ENCODE assay signal across 9 mouse cellular contexts in genomic region chr7:3708447-3708980, GRCm38 (mm10). TPM values are rescaled to one million over a fixed set of nuclear protein-coding genes. Genes with fewer than 3 reads are reported as not detected.
DNase-seq lines count a peak whose midpoint lies in the region; ATAC-seq and TF ChIP-seq lines count a peak whose summit lies in the region.
"Not testable (repeated sequence)": the region's sequence is repeated elsewhere in the genome, so short reads cannot be mapped to it uniquely, and the experiment has no call there.
"Had no signal": no experiment of that assay in that cellular context is flagged by ENCODE, and none has a peak within 500 bp of the region (broad histone marks: within the 10 kb centered on the region; RNA-seq: fewer than 3 reads in every experiment).

No protein-coding gene starts in this region.

- ATAC-seq in forebrain, postnatal 0 days; kidney, embryonic 15.5 days (replicated peaks; ENCODE audit: low FRiP score); liver, embryonic 15.5 days (ENCODE audit: insufficient read depth): not testable (repeated sequence)
- 0 out of 2 replicates have a peak, but pooled peaks have one; percentile 8 for ATAC-seq in liver, embryonic 11.5 days (replicated peaks; ENCODE audit: low FRiP score)

- not testable (repeated sequence) for H3K27ac ChIP-seq in CH12.LX (ENCODE audit: insufficient read depth, low read depth); forebrain, postnatal 0 days (ENCODE audit: low read depth, low read length); liver, embryonic 11.5 days (ENCODE audit: low read depth, low read length)
- H3K27ac ChIP-seq in kidney, embryonic 15.5 days = 0 out of 2 replicates have a peak overlapping the region, but pooled peaks have one; percentile 62
- H3K27ac ChIP-seq in liver, embryonic 15.5 days (replicated peaks) = 0 out of 2 replicates have a peak overlapping the region, but pooled peaks have one; percentile 43
- peak overlapping the region; percentile 75 for H3K27ac ChIP-seq in macrophage

- peak; percentile 10 for DNase-seq in 3T3-L1 (ENCODE audit: low read depth, low spot score)
- DNase-seq in CH12.LX (ENCODE audit: extremely low read depth) = peak; percentile 51
- DNase-seq in R1 (ENCODE audit: low read depth, low spot score) = peak; percentile 57
- not testable (repeated sequence) for DNase-seq in forebrain, postnatal 0 days; liver, embryonic 11.5 days (ENCODE audit: low spot score)

- in situ Hi-C loops in CH12.LX (cut with MboI; ENCODE audit: low pct_ligation_motif_present, low pct_unique_long_range_greater_than_20kb, low sequenced_read_pairs) = not testable (repeated sequence)

- not testable (repeated sequence) for H3K4me3 ChIP-seq in CH12.LX (replicated peaks in 1 of 3; ENCODE audit: low read depth in 2 of 3, low read length in 2 of 3, poor library complexity in 1 of 3); forebrain, postnatal 0 days (ENCODE audit: low read depth, low read length); kidney, embryonic 15.5 days (replicated peaks); liver, embryonic 11.5 days (ENCODE audit: low read depth, low read length); liver, embryonic 15.5 days (replicated peaks); macrophage (ENCODE audit: inconsistent target)

- dilution Hi-C loops in CH12.LX (cut with MboI; ENCODE audit: extremely low pct_ligation_motif_present, extremely low pct_unique_long_range_greater_than_20kb, low sequenced_read_pairs) = not testable (repeated sequence)

- 0 out of 2 replicates have a peak, but pooled peaks have one; percentile 16 for TF ChIP-seq POLR2A in CH12.LX (IDR thresholded peaks at IDR 0.05; ENCODE audit: low read depth, low read length)

- not testable (repeated sequence) for H3K4me2 ChIP-seq in CH12.LX (ENCODE audit: insufficient read depth, low read depth, poor library complexity, severe bottlenecking); forebrain, postnatal 0 days (ENCODE audit: low read depth); kidney, embryonic 15.5 days; liver, embryonic 11.5 days; liver, embryonic 15.5 days

- H3K36me3 ChIP-seq in CH12.LX (replicated peaks in 1 of 2; ENCODE audit: control insufficient read depth in 1 of 2, insufficient read depth in 1 of 2, low read length in 1 of 2) (peaks cover 31 to 40% of the 10 kb centered on the region in 2 experiments), macrophage (ENCODE audit: inconsistent target) (peaks cover 12% of the 10 kb centered on the region; the same call in 1 of the 2 replicates)
- H3K36me3 ChIP-seq in forebrain, postnatal 0 days (ENCODE audit: insufficient read depth) = peaks cover 17% of the 10 kb centered on the region
- H3K36me3 ChIP-seq in kidney, embryonic 15.5 days = peaks cover 31% of the 10 kb centered on the region
- peaks cover 23% of the 10 kb centered on the region for H3K36me3 ChIP-seq in liver, embryonic 11.5 days (ENCODE audit: control insufficient read depth, insufficient read depth, low read length)
- H3K36me3 ChIP-seq in liver, embryonic 15.5 days (replicated peaks) = peaks cover 35% of the 10 kb centered on the region

- H3K79me2 ChIP-seq in CH12.LX (replicated peaks; ENCODE audit: control insufficient read depth, extremely low read depth, insufficient read depth, poor library complexity, severe bottlenecking) = peaks cover 30% of the 10 kb centered on the region
- peaks cover 24% of the 10 kb centered on the region for H3K79me2 ChIP-seq in macrophage (ENCODE audit: inconsistent target)

- not testable (repeated sequence) for H3K27me3 ChIP-seq in CH12.LX (replicated peaks); forebrain, postnatal 0 days (ENCODE audit: insufficient read depth, low read length); kidney, embryonic 15.5 days; liver, embryonic 11.5 days (replicated peaks; ENCODE audit: control insufficient read depth, insufficient read depth, low read length); liver, embryonic 15.5 days

- H3K4me1 ChIP-seq in CH12.LX (ENCODE audit: control insufficient read depth in 1 of 2, insufficient read depth in 2 of 2) = peaks cover 11 to 47% of the 10 kb centered on the region in 2 experiments
- H3K4me1 ChIP-seq in forebrain, postnatal 0 days (ENCODE audit: insufficient read depth) = peaks cover 14% of the 10 kb centered on the region
- H3K4me1 ChIP-seq in kidney, embryonic 15.5 days = peaks cover 20% of the 10 kb centered on the region
- not testable (repeated sequence) for H3K4me1 ChIP-seq in liver, embryonic 11.5 days (replicated peaks; ENCODE audit: control insufficient read depth, insufficient read depth, low read length)
- peaks cover 22% of the 10 kb centered on the region for H3K4me1 ChIP-seq in liver, embryonic 15.5 days (replicated peaks)

- H3K9me3 ChIP-seq in CH12.LX (replicated peaks; ENCODE audit: low read length); forebrain, postnatal 0 days (ENCODE audit: low read length); kidney, embryonic 15.5 days (replicated peaks); liver, embryonic 11.5 days (ENCODE audit: control insufficient read depth, low read length); liver, embryonic 15.5 days (replicated peaks): not testable (repeated sequence)

- TF ChIP-seq RAD21 in CH12.LX (IDR thresholded peaks at IDR 0.05; ENCODE audit: low read depth, low read length) = not testable (repeated sequence)

- not testable (repeated sequence) for H3K9ac ChIP-seq in CH12.LX (ENCODE audit: insufficient read depth, low read depth); forebrain, postnatal 0 days; kidney, embryonic 15.5 days; liver, embryonic 11.5 days (ENCODE audit: low read depth, low read length); liver, embryonic 15.5 days

- TF ChIP-seq EP300 in CH12.LX (IDR thresholded peaks at IDR 0.05; ENCODE audit: low read length) = not testable (repeated sequence)

- 42% methylated on average over 5 of the region's 5 CpGs for WGBS in forebrain, postnatal 0 days
- 31% methylated on average over 5 of the region's 5 CpGs for WGBS in kidney, embryonic 15.5 days
- 22% methylated on average over 5 of the region's 5 CpGs for WGBS in liver, embryonic 11.5 days
- WGBS in liver, embryonic 15.5 days (ENCODE audit: insufficient replicate concordance) = 23% methylated on average over 5 of the region's 5 CpGs
- WGBS in macrophage (ENCODE audit: missing documents) = 71% methylated on average over 5 of the region's 5 CpGs

- TF ChIP-seq CTCF in CH12.LX (conservative IDR thresholded peaks at IDR 0.05 in 1 of 2, IDR thresholded peaks at IDR 0.05 in 1 of 2; ENCODE audit: low read depth in 2 of 2, low read length in 2 of 2) = peak in 1 of 2 experiments; percentile 38; a peak in 2 of 4 replicates
- peak; percentile 7; the same call in 1 of the 2 replicates for TF ChIP-seq CTCF in forebrain, postnatal 0 days (IDR thresholded peaks at IDR 0.05; ENCODE audit: low read depth)

RNA-seq across cellular contexts. Expression of gene Rps9, which starts 4.7 kb away (rescaled TPM):
- total RNA-seq in CH12.LX (2012; rRNA removed) (3,983 and 4,060 TPM in 2 replicates), CH12.LX (2014; rRNA removed) (5,460 and 5,555 TPM in 2 replicates)
- polyA plus RNA-seq in CH12.LX (2012; ENCODE audit: insufficient read length, low read depth) (2,959 and 3,329 TPM in 2 replicates), macrophage (2018) (597 to 1,790 TPM (median 1,385 TPM) in 3 replicates)
- 1,013 and 1,830 TPM in 2 replicates for total RNA-seq in forebrain, postnatal 0 days (2014; rRNA removed)
- polyA plus RNA-seq in forebrain, postnatal 0 days (2015; fragmentation: Nextera tagmentation; extraction: Ambion mirVana) = 807 and 937 TPM in 2 replicates
- polyA plus RNA-seq in kidney, embryonic 15.5 days (2015; fragmentation: Nextera tagmentation; extraction: Ambion mirVana) = 1,518 and 1,652 TPM in 2 replicates
- polyA plus RNA-seq in liver, embryonic 11.5 days (2014; fragmentation: Nextera tagmentation; extraction: Ambion mirVana) = 1,767 and 1,846 TPM in 2 replicates
- polyA plus RNA-seq in liver, embryonic 15.5 days (2015; fragmentation: Nextera tagmentation; extraction: Ambion mirVana) = 692 and 790 TPM in 2 replicates
- total RNA-seq in macrophage (2018; cell fraction: chromatin; rRNA removed) = 100 to 1,000 TPM; 101 to 576 (median 304) TPM
- total RNA-seq in macrophage (2018; cell fraction: cytosol; rRNA removed) = 1,000 to 10,000 TPM; 1,050 to 1,807 (median 1,316) TPM
- total RNA-seq in macrophage (2018; cell fraction: nucleus; rRNA removed) = 100 to 1,000 TPM; 259 to 636 (median 352) TPM

RNA-seq across cellular contexts. Expression of gene Pirb, which starts 11.7 kb away (rescaled TPM):
- total RNA-seq in CH12.LX (2012; rRNA removed) (1.7 and 2.8 TPM in 2 replicates), CH12.LX (2014; rRNA removed) (4.2 and 5.0 TPM in 2 replicates)
- polyA plus RNA-seq in CH12.LX (2012; ENCODE audit: insufficient read length, low read depth) (9.0 and 10.7 TPM in 2 replicates), macrophage (2018) (163 to 667 TPM (median 409 TPM) in 3 replicates)
- total RNA-seq in forebrain, postnatal 0 days (2014; rRNA removed) = 0.48 and 0.54 TPM in 2 replicates
- polyA plus RNA-seq in forebrain, postnatal 0 days (2015; fragmentation: Nextera tagmentation; extraction: Ambion mirVana) = 0.24 and 0.25 TPM in 2 replicates
- polyA plus RNA-seq in kidney, embryonic 15.5 days (2015; fragmentation: Nextera tagmentation; extraction: Ambion mirVana) = 0.68 and 1.1 TPM in 2 replicates
- 1.0 and 1.3 TPM in 2 replicates for polyA plus RNA-seq in liver, embryonic 11.5 days (2014; fragmentation: Nextera tagmentation; extraction: Ambion mirVana)
- polyA plus RNA-seq in liver, embryonic 15.5 days (2015; fragmentation: Nextera tagmentation; extraction: Ambion mirVana) = 5.1 and 6.3 TPM in 2 replicates
- total RNA-seq in macrophage (2018; cell fraction: chromatin; rRNA removed) = 1,000 to 10,000 TPM in 22 of 26 experiments, 100 to 1,000 TPM in 4; 983 to 1,799 (median 1,306) TPM
- 100 to 1,000 TPM; 328 to 595 (median 441) TPM for total RNA-seq in macrophage (2018; cell fraction: cytosol; rRNA removed)
- 1,000 to 10,000 TPM in 17 of 26 experiments, 100 to 1,000 TPM in 9; 644 to 1,542 (median 1,089) TPM for total RNA-seq in macrophage (2018; cell fraction: nucleus; rRNA removed)
- polyA plus RNA-seq: C2C12 had no signal

RNA-seq across cellular contexts. Expression of gene Mboat7, which starts 15.2 kb away (rescaled TPM):
- 21.7 and 22.3 TPM in 2 replicates for total RNA-seq in CH12.LX (2012; rRNA removed)
- total RNA-seq in CH12.LX (2014; rRNA removed) = 18.4 and 19.4 TPM in 2 replicates
- 36.4 and 41.2 TPM in 2 replicates for polyA plus RNA-seq in CH12.LX (2012; ENCODE audit: insufficient read length, low read depth)
- 112 and 165 TPM in 2 replicates for total RNA-seq in forebrain, postnatal 0 days (2014; rRNA removed)
- polyA plus RNA-seq in forebrain, postnatal 0 days (2015; fragmentation: Nextera tagmentation; extraction: Ambion mirVana) = 81.8 and 107 TPM in 2 replicates
- 56.9 and 59.6 TPM in 2 replicates for polyA plus RNA-seq in kidney, embryonic 15.5 days (2015; fragmentation: Nextera tagmentation; extraction: Ambion mirVana)
- 35.7 and 36.7 TPM in 2 replicates for polyA plus RNA-seq in liver, embryonic 11.5 days (2014; fragmentation: Nextera tagmentation; extraction: Ambion mirVana)
- polyA plus RNA-seq in liver, embryonic 15.5 days (2015; fragmentation: Nextera tagmentation; extraction: Ambion mirVana) = 20.9 and 24.1 TPM in 2 replicates
- total RNA-seq in macrophage (2018; cell fraction: chromatin; rRNA removed) = 10 to 100 TPM; 10.6 to 49.7 (median 21.6) TPM
- total RNA-seq in macrophage (2018; cell fraction: cytosol; rRNA removed) = 10 to 100 TPM; 19.8 to 52.3 (median 32.5) TPM
- 10 to 100 TPM; 25.0 to 66.8 (median 38.6) TPM for total RNA-seq in macrophage (2018; cell fraction: nucleus; rRNA removed)
- polyA plus RNA-seq in macrophage (2018) = 31.1 to 42.2 TPM (median 40.9 TPM) in 3 replicates

RNA-seq across cellular contexts. Expression of gene Tsen34, which starts 15.9 kb away (rescaled TPM):
- 39.0 and 40.2 TPM in 2 replicates for total RNA-seq in CH12.LX (2012; rRNA removed)
- total RNA-seq in CH12.LX (2014; rRNA removed) = 26.9 and 34.8 TPM in 2 replicates
- polyA plus RNA-seq in CH12.LX (2012; ENCODE audit: insufficient read length, low read depth) = 23.1 and 24.3 TPM in 2 replicates
- 291 and 292 TPM in 2 replicates for total RNA-seq in forebrain, postnatal 0 days (2014; rRNA removed)
- polyA plus RNA-seq in forebrain, postnatal 0 days (2015; fragmentation: Nextera tagmentation; extraction: Ambion mirVana) = 259 and 282 TPM in 2 replicates
- 274 and 286 TPM in 2 replicates for polyA plus RNA-seq in kidney, embryonic 15.5 days (2015; fragmentation: Nextera tagmentation; extraction: Ambion mirVana)
- 103 and 106 TPM in 2 replicates for polyA plus RNA-seq in liver, embryonic 11.5 days (2014; fragmentation: Nextera tagmentation; extraction: Ambion mirVana)
- 43.9 and 55.1 TPM in 2 replicates for polyA plus RNA-seq in liver, embryonic 15.5 days (2015; fragmentation: Nextera tagmentation; extraction: Ambion mirVana)
- total RNA-seq in macrophage (2018; cell fraction: chromatin; rRNA removed) = 10 to 100 TPM in 24 of 26 experiments, 1 to 10 TPM in 2; 8.2 to 50.8 (median 30.6) TPM
- 10 to 100 TPM; 21.9 to 48.2 (median 37.9) TPM for total RNA-seq in macrophage (2018; cell fraction: cytosol; rRNA removed)
- 10 to 100 TPM; 11.7 to 48.9 (median 26.5) TPM for total RNA-seq in macrophage (2018; cell fraction: nucleus; rRNA removed)
- polyA plus RNA-seq in macrophage (2018) = 16.8 to 42.4 TPM (median 42.3 TPM) in 3 replicates

RNA-seq across cellular contexts. Expression of gene Tmc4, which starts 31.2 kb away (rescaled TPM):
- 1.8 and 1.9 TPM in 2 replicates for total RNA-seq in CH12.LX (2012; rRNA removed)
- total RNA-seq in CH12.LX (2014; rRNA removed) = 0.56 and 1.9 TPM in 2 replicates
- polyA plus RNA-seq in CH12.LX (2012; ENCODE audit: insufficient read length, low read depth) = 4.0 and 4.6 TPM in 2 replicates
- 3.1 and 3.5 TPM in 2 replicates for total RNA-seq in forebrain, postnatal 0 days (2014; rRNA removed)
- 0.93 and 2.0 TPM in 2 replicates for polyA plus RNA-seq in forebrain, postnatal 0 days (2015; fragmentation: Nextera tagmentation; extraction: Ambion mirVana)
- 20.4 and 23.9 TPM in 2 replicates for polyA plus RNA-seq in kidney, embryonic 15.5 days (2015; fragmentation: Nextera tagmentation; extraction: Ambion mirVana)
- 10.0 and 12.1 TPM in 2 replicates for polyA plus RNA-seq in liver, embryonic 11.5 days (2014; fragmentation: Nextera tagmentation; extraction: Ambion mirVana)
- polyA plus RNA-seq in liver, embryonic 15.5 days (2015; fragmentation: Nextera tagmentation; extraction: Ambion mirVana) = 4.0 and 5.1 TPM in 2 replicates
- 10 to 100 TPM in 16 of 26 experiments, 1 to 10 TPM in 10; 3.3 to 25.9 (median 11.9) TPM for total RNA-seq in macrophage (2018; cell fraction: chromatin; rRNA removed)
- total RNA-seq in macrophage (2018; cell fraction: cytosol; rRNA removed) = 1 to 10 TPM in 7 of 26 experiments, under 1 TPM in 19; 0.33 to 2.0 (median 0.82) TPM
- 10 to 100 TPM in 8 of 26 experiments, 1 to 10 TPM in 18; 2.2 to 21.0 (median 5.2) TPM for total RNA-seq in macrophage (2018; cell fraction: nucleus; rRNA removed)
- polyA plus RNA-seq in macrophage (2018) = 0.28 to 2.0 TPM (median 0.70 TPM) in 3 replicates

Comparison
In these comparisons a context has a peak if more than half of its experiments do, and no peak if none do; other contexts are left out.
1. RNA of gene Pirb, which starts 11.7 kb away (polyA plus RNA-seq): 163 to 667 TPM in macrophage; 9.0 to 10.7 TPM in CH12.LX, 5.1 to 6.3 TPM in liver, embryonic 15.5 days, 1.0 to 1.3 TPM in liver, embryonic 11.5 days, 0.68 to 1.1 TPM in kidney, embryonic 15.5 days and 0.24 to 0.25 TPM in forebrain, postnatal 0 days; every median in the first group is over 10 times any median in the second.